Mouse (Mus musculus) midbrain, postnatal 0 days (tissue): Measurements from ENCODE around the gene Csnk2b. TPM values are rescaled to one million over a fixed set of nuclear protein-coding genes. Genes with fewer than 3 reads are reported as not detected.

Experiments
- ATAC-seq: fragments of 200-750 bp; cut with Nextera tagmentation; 2 replicates; pipeline ENCODE4 v1.8.0; 2017; ENCODE audit warnings: moderate number of reproducible peaks, mild to moderate bottlenecking, moderate TSS enrichment, moderate library complexity; ENCODE audit not compliant: low FRiP score
- DNase-seq: peaks from one replicate; pipeline ENCODE4 v3.0.0-alpha.2; 2015; ENCODE audit warnings: low spot score
- H3K27ac ChIP-seq: fragments of 300-500 bp; sonication (generic); 2 replicates; pipeline ENCODE4 v1.5.1; 2014; ENCODE audit warnings: low read depth, mild to moderate bottlenecking, low read length, mixed read lengths
- H3K27me3 ChIP-seq: fragments of 300-500 bp; sonication (generic); 2 replicates; pipeline ENCODE4 v1.6.1; 2014; ENCODE audit warnings: low read length, control low read depth, mixed read lengths; ENCODE audit not compliant: insufficient read depth
- H3K36me3 ChIP-seq: fragments of 300-500 bp; sonication (generic); 2 replicates; pipeline ENCODE4 v1.6.1; 2014; ENCODE audit warnings: low read length, control low read depth, mixed read lengths; ENCODE audit not compliant: insufficient read depth
- H3K4me1 ChIP-seq: fragments of 300-500 bp; sonication (generic); 2 replicates; pipeline ENCODE4 v1.6.1; 2014; ENCODE audit warnings: mild to moderate bottlenecking, control low read depth, antibody characterized with exemption, low read length, mixed read lengths; ENCODE audit not compliant: insufficient read depth
- H3K4me2 ChIP-seq: fragments of 300-500 bp; sonication (generic); 2 replicates; pipeline ENCODE4 v1.6.1; 2014; ENCODE audit warnings: low read depth, mild to moderate bottlenecking, low read length, mixed read lengths; ENCODE audit not compliant: poor library complexity, severe bottlenecking
- H3K4me3 ChIP-seq: fragments of 300-500 bp; sonication (generic); 2 replicates; pipeline ENCODE4 v1.5.1; 2014; ENCODE audit warnings: low read depth, mild to moderate bottlenecking, low read length, moderate library complexity
- H3K9ac ChIP-seq: fragments of 300-500 bp; sonication (generic); replicated peaks from 2 replicates; pipeline ENCODE4 v1.6.1; 2014; ENCODE audit warnings: mild to moderate bottlenecking, low read length, moderate library complexity, mixed read lengths; ENCODE audit not compliant: poor library complexity, severe bottlenecking
- H3K9me3 ChIP-seq: fragments of 300-500 bp; sonication (generic); 2 replicates; pipeline ENCODE4 v1.6.1; 2016; ENCODE audit warnings: low read length, control low read depth
- CTCF ChIP-seq: IDR thresholded peaks from 2 replicates; pipeline ENCODE4 v1.5.1; 2016; ENCODE audit warnings: antibody characterized with exemption, mild to moderate bottlenecking
- WGBS: fragments of 180-500 bp; shearing (Covaris S2); extraction: QIAGEN DNeasy Blood & Tissue Kit; methylation state at CpG from one replicate; pipeline ENCODE4 v1.1.7; 2014; 5-methylcytosine and 5-hydroxymethylcytosine counted together
- polyA plus RNA-seq: library from polyadenylated mRNA; unstranded; fragments of >200 nt; fragmentation: Nextera tagmentation; extraction: Ambion mirVana; gene quantifications from 2 replicates; pipeline ENCODE4 v1.2.1, GENCODE M21; 2015
- total RNA-seq: library from RNA; depleted of rRNA; stranded (reverse); fragments of >200 nt; gene quantifications from 2 replicates; pipeline ENCODE4 v1.2.3, GENCODE M21; 2014

The Csnk2b gene
- total and polyA plus RNA-seq, 2 experiments from 2014 or later = 287 to 332 TPM

GRCm38 (mm10) chr17:35101161-35101560 is 20.7 kb downstream of the Csnk2b start:
- no peak for ATAC-seq
- no peak for TF ChIP-seq CTCF
- 92% methylated on average over 11 of the region's 11 CpGs for WGBS

GRCm38 (mm10) chr17:35100196-35100765 is 21.6 kb downstream of the Csnk2b start:
- ATAC-seq = no peak
- 79% methylated on average over 10 of the region's 10 CpGs for WGBS
- TF ChIP-seq CTCF = no peak

More at GRCm38 (mm10) chr17:35101161-35101560, 20.7 kb downstream of the Csnk2b start:
- H3K9ac ChIP-seq = no peak overlapping the region
- no peak for DNase-seq
- H3K4me3 ChIP-seq = no peak overlapping the region
- H3K27me3 ChIP-seq = no peaks in the 10 kb centered on the region
- H3K36me3 ChIP-seq = peaks cover 68% of the 10 kb centered on the region
- H3K4me1 ChIP-seq = no peaks in the 10 kb centered on the region
- H3K27ac ChIP-seq = no peak overlapping the region
- H3K4me2 ChIP-seq = no peak overlapping the region
- no peaks in the 10 kb centered on the region for H3K9me3 ChIP-seq

GRCm38 (mm10) chr17:35097164-35097655 is 24.6 kb downstream of the Csnk2b start:
- no peak overlapping the region for H3K4me2 ChIP-seq

More at GRCm38 (mm10) chr17:35100196-35100765, 21.6 kb downstream of the Csnk2b start:
- H3K4me3 ChIP-seq = no peak overlapping the region
- H3K9me3 ChIP-seq = no peaks in the 10 kb centered on the region
- no peak overlapping the region for H3K4me2 ChIP-seq
- no peak overlapping the region for H3K9ac ChIP-seq
- no peak overlapping the region for H3K27ac ChIP-seq
- DNase-seq = no peak
- peaks cover 73% of the 10 kb centered on the region for H3K36me3 ChIP-seq
- H3K4me1 ChIP-seq = no peaks in the 10 kb centered on the region
- H3K27me3 ChIP-seq = no peaks in the 10 kb centered on the region

GRCm38 (mm10) chr17:35096597-35096996 is 25.3 kb downstream of the Csnk2b start:
- DNase-seq (no peak), ATAC-seq (no peak)
- H3K9me3 ChIP-seq = no peaks in the 10 kb centered on the region
- 0 out of 2 replicates have a peak overlapping the region, but pooled peaks have one; percentile 13 for H3K9ac ChIP-seq
- H3K27ac ChIP-seq = no peak overlapping the region
- H3K27me3 ChIP-seq = no peaks in the 10 kb centered on the region
- WGBS = 81% methylated on average over 12 of the region's 12 CpGs
- no peaks in the 10 kb centered on the region for H3K4me1 ChIP-seq
- peaks cover 75% of the 10 kb centered on the region for H3K36me3 ChIP-seq
- H3K4me2 ChIP-seq = no peak overlapping the region
- TF ChIP-seq CTCF = no peak
- H3K4me3 ChIP-seq = no peak overlapping the region

More at GRCm38 (mm10) chr17:35097164-35097655, 24.6 kb downstream of the Csnk2b start:
- Histone ChIP-seq H3K9me3 (no peaks in the 10 kb centered on the region), H3K27me3 (no peaks in the 10 kb centered on the region), H3K36me3 (peaks cover 78% of the 10 kb centered on the region), H3K4me1 (no peaks in the 10 kb centered on the region), H3K9ac (no peak overlapping the region), H3K4me3 (no peak overlapping the region), H3K27ac (no peak overlapping the region)
- WGBS = 74% methylated on average over 12 of the region's 12 CpGs
- no peak for DNase-seq
- no peak for ATAC-seq
- TF ChIP-seq CTCF = no peak

GRCm38 (mm10) chr17:35094475-35095365 is 27.1 kb downstream of the Csnk2b start:
- no peak overlapping the region for H3K4me3 ChIP-seq
- H3K36me3 ChIP-seq = peaks cover 60% of the 10 kb centered on the region
- ATAC-seq (no peak), DNase-seq (no peak)
- 0 out of 2 replicates have a peak, but pooled peaks cover 4% of the 10 kb centered on the region for H3K4me1 ChIP-seq
- H3K9ac ChIP-seq = no peak overlapping the region
- 90% methylated on average over 15 of the region's 15 CpGs for WGBS
- no peak overlapping the region for H3K27ac ChIP-seq
- no peaks in the 10 kb centered on the region for H3K9me3 ChIP-seq
- no peak overlapping the region for H3K4me2 ChIP-seq
- TF ChIP-seq CTCF = no peak
- no peaks in the 10 kb centered on the region for H3K27me3 ChIP-seq
